Mouse (Mus musculus) limb, embryonic 15.5 days (tissue): ENCODE data around the gene Adnp. TPM values are rescaled to one million over a fixed set of nuclear protein-coding genes. Genes with fewer than 3 reads are reported as not detected.

ENCODE experiments used
- ATAC-seq: fragments of 200-750 bp; cut with Nextera tagmentation; 2 replicates; pipeline ENCODE4 v1.8.0; 2017; ENCODE audit warnings: low read depth, moderate TSS enrichment; ENCODE audit not compliant: insufficient number of reproducible peaks, low FRiP score, low TSS enrichment
- H3K27ac ChIP-seq: fragments of 300-500 bp; sonication (generic); 2 replicates; pipeline ENCODE4 v1.5.1; 2015; ENCODE audit warnings: moderate library complexity, mild to moderate bottlenecking, inconsistent platforms
- H3K27me3 ChIP-seq: fragments of 300-500 bp; sonication (generic); 2 replicates; pipeline ENCODE4 v1.6.1; 2015; ENCODE audit warnings: inconsistent platforms
- H3K36me3 ChIP-seq: fragments of 300-500 bp; sonication (generic); 2 replicates; pipeline ENCODE4 v1.6.1; 2015; ENCODE audit warnings: inconsistent platforms
- H3K4me1 ChIP-seq: fragments of 300-500 bp; sonication (generic); 2 replicates; pipeline ENCODE4 v1.6.1; 2015; ENCODE audit warnings: inconsistent platforms
- H3K4me2 ChIP-seq: fragments of 300-500 bp; sonication (generic); 2 replicates; pipeline ENCODE4 v1.6.1; 2015; ENCODE audit warnings: mild to moderate bottlenecking, inconsistent platforms
- H3K4me3 ChIP-seq: fragments of 300-500 bp; sonication (generic); 2 replicates; pipeline ENCODE4 v1.5.1; 2015; ENCODE audit warnings: mild to moderate bottlenecking, inconsistent platforms
- H3K9ac ChIP-seq: fragments of 300-500 bp; sonication (generic); 2 replicates; pipeline ENCODE4 v1.6.1; 2015; ENCODE audit warnings: inconsistent platforms
- H3K9me3 ChIP-seq: fragments of 300-500 bp; sonication (generic); 2 replicates; pipeline ENCODE4 v1.6.1; 2016; ENCODE audit warnings: inconsistent platforms
- WGBS: fragments of 180-500 bp; shearing (Covaris S2); methylation state at CpG from one replicate; pipeline ENCODE4 v1.1.7; 2015; 5-methylcytosine and 5-hydroxymethylcytosine counted together
- polyA plus RNA-seq: library from polyadenylated mRNA; unstranded; fragments of >200 nt; fragmentation: Nextera tagmentation; extraction: Ambion mirVana; gene quantifications from 2 replicates; pipeline ENCODE4 v1.2.1, GENCODE M21; 2015

Gene Adnp
- polyA plus RNA-seq, 1 experiment from 2014 or later, result 3.6 TPM

GRCm38 (mm10) chr2:168233286-168233685 is 26.4 kb upstream of the Adnp start:
- no peak for ATAC-seq
- H3K9ac ChIP-seq, result no peak overlapping the region
- WGBS, result 91% methylated on average over 5 of the region's 5 CpGs
- H3K4me1 ChIP-seq, result peaks cover 27% of the 10 kb centered on the region
- H3K9me3 ChIP-seq, result no peaks in the 10 kb centered on the region
- no peak overlapping the region for H3K27ac ChIP-seq
- H3K36me3 ChIP-seq, result peaks cover 25% of the 10 kb centered on the region; the same call in 1 of the 2 replicates
- no peaks in the 10 kb centered on the region for H3K27me3 ChIP-seq
- no peak overlapping the region for H3K4me3 ChIP-seq
- no peak overlapping the region for H3K4me2 ChIP-seq

DNA sequence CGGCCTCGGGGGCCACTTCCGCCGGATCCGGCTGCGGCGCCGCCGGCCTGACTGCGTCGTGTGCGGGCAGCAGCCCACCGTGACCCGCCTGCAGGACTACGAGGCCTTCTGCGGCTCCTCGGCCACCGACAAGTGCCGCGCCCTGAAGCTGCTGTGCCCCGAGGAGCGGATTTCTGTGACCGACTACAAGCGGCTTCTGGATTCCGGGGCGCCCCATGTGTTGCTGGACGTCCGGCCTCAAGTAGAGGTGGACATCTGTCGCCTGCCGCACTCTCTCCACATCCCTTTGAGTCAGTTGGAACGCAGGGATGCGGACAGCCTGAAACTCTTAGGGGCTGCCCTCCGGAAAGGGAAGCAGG is 24.5 kb upstream of the Adnp start:
- WGBS, result 55% methylated on average over 33 of the region's 33 CpGs
- Histone ChIP-seq H3K4me2 (peak overlapping the region; percentile 99), H3K9ac (peak overlapping the region; percentile 82), H3K4me1 (peaks cover 31% of the 10 kb centered on the region), H3K27ac (no peak overlapping the region), H3K4me3 (peak overlapping the region; percentile 76), H3K9me3 (no peaks in the 10 kb centered on the region), H3K27me3 (no peaks in the 10 kb centered on the region), H3K36me3 (peaks cover 30% of the 10 kb centered on the region)
- ATAC-seq, result no peak

DNA sequence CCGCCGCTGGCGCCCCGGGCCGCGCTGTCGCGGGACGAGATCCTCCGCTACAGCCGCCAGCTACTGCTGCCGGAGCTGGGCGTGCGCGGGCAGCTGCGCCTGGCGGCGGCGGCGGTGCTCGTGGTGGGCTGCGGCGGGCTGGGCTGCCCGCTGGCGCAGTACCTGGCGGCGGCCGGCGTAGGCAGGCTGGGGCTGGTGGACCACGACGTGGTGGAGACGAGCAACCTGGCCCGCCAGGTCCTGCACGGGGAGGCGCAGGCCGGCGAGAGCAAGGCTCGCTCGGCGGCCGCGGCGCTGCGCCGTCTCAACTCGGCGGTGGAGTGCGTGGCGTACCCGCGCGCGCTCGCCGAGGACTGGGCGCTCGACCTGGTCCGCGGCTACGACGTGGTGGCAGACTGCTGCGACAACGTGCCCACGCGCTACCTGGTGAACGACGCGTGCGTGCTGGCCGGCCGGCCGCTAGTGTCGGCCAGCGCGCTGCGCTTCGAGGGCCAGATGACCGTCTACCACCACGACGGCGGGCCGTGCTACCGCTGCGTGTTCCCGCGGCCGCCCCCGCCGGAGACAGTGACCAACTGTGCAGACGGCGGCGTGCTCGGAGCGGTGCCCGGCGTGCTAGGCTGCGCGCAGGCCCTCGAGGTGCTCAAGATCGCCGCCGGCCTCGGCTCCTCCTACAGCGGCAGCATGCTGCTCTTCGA is 24.0 kb upstream of the Adnp start:
- Histone ChIP-seq H3K36me3 (peaks cover 36% of the 10 kb centered on the region), H3K4me3 (peak overlapping the region; percentile 76), H3K27me3 (no peaks in the 10 kb centered on the region), H3K9me3 (no peaks in the 10 kb centered on the region), H3K9ac (peak overlapping the region; percentile 82), H3K27ac (peak overlapping the region; percentile 95), H3K4me1 (peaks cover 31% of the 10 kb centered on the region), H3K4me2 (peak overlapping the region; percentile 99)
- ATAC-seq, result peak; percentile 26; the same call in 1 of the 2 replicates
- WGBS, result 2% methylated on average over 102 of the region's 105 CpGs

DNA sequence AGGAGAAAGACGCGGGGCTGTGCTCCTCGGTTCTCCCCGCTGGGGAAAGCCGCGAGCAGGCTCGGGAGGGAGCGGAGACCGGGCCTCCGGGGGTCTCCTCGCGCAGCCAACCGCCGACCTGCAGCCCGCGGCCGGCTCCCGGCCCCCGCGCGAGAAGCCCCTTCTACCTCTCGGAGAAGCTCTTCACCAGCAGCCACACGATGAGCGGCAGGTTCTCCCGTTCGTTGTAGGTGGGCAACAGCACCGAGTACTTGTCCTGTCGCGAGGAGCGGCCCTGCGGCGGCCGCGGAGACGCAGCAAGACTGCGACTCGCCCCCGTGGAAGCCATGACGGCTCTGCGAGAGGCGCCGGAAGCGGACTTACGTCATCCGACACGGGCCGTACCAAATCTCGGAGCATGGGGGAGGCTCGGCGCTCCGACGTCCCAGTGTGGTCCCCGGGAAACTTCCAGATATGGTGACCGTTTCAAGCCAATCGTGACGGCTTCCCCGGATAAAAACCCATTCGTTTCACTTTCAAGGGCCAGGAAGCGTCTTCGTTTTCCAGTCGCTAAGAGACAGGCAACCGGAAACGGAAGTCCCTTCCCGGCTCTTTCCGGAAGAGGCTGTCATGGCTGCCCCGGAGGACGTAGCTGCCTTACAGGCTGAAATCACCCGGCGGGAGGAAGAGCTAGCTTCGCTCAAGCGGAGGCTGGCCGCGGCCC is 23.3 kb upstream of the Adnp start, which contains the start of the genes Gm20716, Dpm1 and Mocs3:
Gm20716 (minus strand) TSS at position 339 of the 703 bp plus-strand sequence.
Dpm1 (minus strand) TSS at position 566 of the 703 bp plus-strand sequence.
Mocs3 (plus strand) TSS at position 597 of the 703 bp plus-strand sequence.
- WGBS, result 0% methylated on average over 73 of the region's 73 CpGs
- peak within 1 kb of the TSS; percentile 99 for H3K4me2 ChIP-seq
- peaks cover 31% of the 10 kb centered on the region for H3K4me1 ChIP-seq
- ATAC-seq, result peak; percentile 82
- peak within 1 kb of the TSS; percentile 82 for H3K9ac ChIP-seq
- H3K4me3 ChIP-seq, result peak within 1 kb of the TSS; percentile 76
- peaks cover 43% of the 10 kb centered on the region for H3K36me3 ChIP-seq
- H3K27ac ChIP-seq, result peak within 1 kb of the TSS; percentile 95
- no peaks in the 10 kb centered on the region for H3K27me3 ChIP-seq
- H3K9me3 ChIP-seq, result no peaks in the 10 kb centered on the region

- Histone ChIP-seq H3K27me3 (no peaks in the 10 kb centered on the region), H3K4me1 (peaks cover 31% of the 10 kb centered on the region), H3K4me3 (peak overlapping the region; percentile 76), H3K27ac (peak overlapping the region; percentile 95), H3K36me3 (peaks cover 48% of the 10 kb centered on the region), H3K9me3 (no peaks in the 10 kb centered on the region), H3K4me2 (peak overlapping the region; percentile 99), H3K9ac (peak overlapping the region; percentile 82)
- 18% methylated on average over 41 of the region's 41 CpGs for WGBS
- ATAC-seq, result no peak
Observed at GRCm38 (mm10) chr2:168229116-168230025, 22.5 kb upstream of the Adnp start.

DNA sequence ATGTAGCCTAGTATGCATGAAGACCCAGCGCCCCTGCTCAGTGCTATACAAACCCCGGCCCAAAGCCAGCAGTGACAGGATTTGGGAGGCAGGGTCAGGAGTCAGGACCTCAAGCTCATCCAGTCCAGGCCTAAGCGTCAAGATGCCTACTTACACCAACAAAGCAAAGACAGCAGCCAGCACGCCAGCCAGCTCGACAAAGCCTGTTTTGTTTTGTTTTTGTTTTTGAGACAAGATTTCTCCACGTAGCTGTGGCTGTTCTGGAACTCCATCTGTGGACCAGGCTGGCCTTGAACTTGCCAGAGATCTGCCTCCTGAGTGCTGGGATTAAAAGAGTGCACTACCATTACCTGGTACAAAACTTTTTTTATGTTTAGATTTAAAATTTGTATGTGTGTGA is 16.4 kb upstream of the Adnp start:
- H3K36me3 ChIP-seq, result peaks cover 77% of the 10 kb centered on the region
- no peak overlapping the region for H3K27ac ChIP-seq
- WGBS, result 89% methylated on average over 6 of the region's 6 CpGs
- H3K27me3 ChIP-seq, result no peaks in the 10 kb centered on the region
- peaks cover 4% of the 10 kb centered on the region; the same call in 1 of the 2 replicates for H3K4me1 ChIP-seq
- H3K4me2 ChIP-seq, result no peak overlapping the region
- no peak overlapping the region for H3K9ac ChIP-seq
- ATAC-seq, result no peak
- no peak overlapping the region for H3K4me3 ChIP-seq
- no peaks in the 10 kb centered on the region for H3K9me3 ChIP-seq

DNA sequence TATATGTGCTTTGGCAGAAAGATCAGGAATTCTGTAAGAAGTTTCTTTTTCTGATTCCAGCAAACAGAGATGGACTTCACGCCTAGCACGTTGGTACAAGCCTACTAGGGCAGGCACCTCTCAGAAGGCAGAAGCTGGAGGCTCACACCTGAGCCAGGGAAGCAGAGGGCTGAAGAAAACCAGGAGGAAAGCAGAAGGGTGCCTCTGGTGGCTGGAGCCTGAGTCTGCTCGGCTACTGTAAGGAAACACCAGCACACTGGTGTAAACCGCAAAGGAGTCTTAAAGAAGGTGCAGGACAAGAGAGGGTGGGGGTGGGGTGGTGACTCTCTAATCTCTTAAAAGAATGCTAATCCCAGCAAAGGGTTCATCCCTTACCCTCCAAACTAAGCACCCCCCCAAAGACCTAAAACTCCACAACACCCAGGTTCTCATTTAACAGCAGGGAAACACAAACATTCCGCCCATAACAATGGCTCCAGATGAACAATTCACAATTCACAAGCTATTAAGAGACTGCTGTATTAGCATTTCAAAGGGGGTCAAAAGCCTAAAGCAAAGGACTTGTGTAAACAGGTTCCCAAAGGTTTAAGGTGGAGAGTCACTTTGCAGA is 7.0 kb upstream of the Adnp start:
- WGBS, result 44% methylated on average over 5 of the region's 5 CpGs
- no peak overlapping the region for H3K9ac ChIP-seq
- no peak overlapping the region for H3K4me3 ChIP-seq
- H3K4me2 ChIP-seq, result no peak overlapping the region
- H3K36me3 ChIP-seq, result peaks cover 90% of the 10 kb centered on the region
- H3K27ac ChIP-seq, result no peak overlapping the region
- no peaks in the 10 kb centered on the region for H3K4me1 ChIP-seq
- ATAC-seq, result no peak
- H3K9me3 ChIP-seq, result no peaks in the 10 kb centered on the region
- no peaks in the 10 kb centered on the region for H3K27me3 ChIP-seq

DNA sequence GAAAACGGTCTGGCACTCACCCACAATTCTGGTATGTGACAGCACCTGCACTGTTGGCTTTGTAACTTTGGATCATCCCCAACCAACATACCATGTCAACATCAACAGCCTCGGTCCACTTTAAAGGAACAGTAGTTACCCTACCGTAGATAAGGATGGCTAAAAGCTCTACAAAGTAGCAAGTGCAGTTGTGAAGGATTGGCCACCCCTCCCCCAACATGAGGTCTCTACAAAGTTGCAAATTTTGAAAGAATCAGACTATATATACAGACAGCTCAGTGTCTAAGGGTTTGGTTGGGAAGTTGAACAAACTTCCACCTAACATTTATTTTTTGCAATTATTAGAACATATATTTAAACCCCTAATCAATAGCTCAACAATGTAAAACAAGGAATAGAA is 971 bp upstream of the Adnp start:
- ATAC-seq, result no peak
- H3K27me3 ChIP-seq, result no peaks in the 10 kb centered on the region
- no peak overlapping the region for H3K9ac ChIP-seq
- H3K4me2 ChIP-seq, result no peak overlapping the region
- peaks cover 47% of the 10 kb centered on the region for H3K36me3 ChIP-seq
- H3K9me3 ChIP-seq, result no peaks in the 10 kb centered on the region
- WGBS, result 92% methylated on average over 3 of the region's 3 CpGs
- H3K4me1 ChIP-seq, result peaks cover 15% of the 10 kb centered on the region
- no peak overlapping the region for H3K4me3 ChIP-seq
- peak overlapping the region; percentile 99 for H3K27ac ChIP-seq

- H3K9me3 ChIP-seq, result no peaks in the 10 kb centered on the region
- no peaks in the 10 kb centered on the region for H3K27me3 ChIP-seq
- H3K27ac ChIP-seq, result peak overlapping the region; percentile 99
- peaks cover 15% of the 10 kb centered on the region for H3K4me1 ChIP-seq
- H3K4me2 ChIP-seq, result peak overlapping the region; percentile 62
- peak overlapping the region; percentile 98 for H3K4me3 ChIP-seq
- under 1% methylated on average over 42 of the region's 49 CpGs for WGBS
- H3K9ac ChIP-seq, result peak overlapping the region; percentile 100
- H3K36me3 ChIP-seq, result peaks cover 30% of the 10 kb centered on the region
- no peak for ATAC-seq
Observed at GRCm38 (mm10) chr2:168205681-168206631, 956 bp downstream of the Adnp start.

GRCm38 (mm10) chr2:168205265-168205664 is 1.6 kb downstream of the Adnp start:
- Histone ChIP-seq H3K4me2 (peak overlapping the region; percentile 62), H3K4me3 (peak overlapping the region; percentile 98), H3K9me3 (no peaks in the 10 kb centered on the region), H3K27me3 (no peaks in the 10 kb centered on the region), H3K36me3 (peaks cover 23% of the 10 kb centered on the region), H3K9ac (peak overlapping the region; percentile 100), H3K27ac (peak overlapping the region; percentile 99), H3K4me1 (peaks cover 19% of the 10 kb centered on the region)
- 3% methylated on average over 6 of the region's 6 CpGs for WGBS
- peak; percentile 60; the same call in 1 of the 2 replicates for ATAC-seq
